Mouse (Mus musculus): ENCODE data around the gene Sorcs2. TPM values are rescaled to one million over a fixed set of nuclear protein-coding genes. Genes with fewer than 3 reads are reported as not detected.

The Sorcs2 gene
- total RNA-seq, 2 experiments from 2014 or later: 1.8 TPM

DNA sequence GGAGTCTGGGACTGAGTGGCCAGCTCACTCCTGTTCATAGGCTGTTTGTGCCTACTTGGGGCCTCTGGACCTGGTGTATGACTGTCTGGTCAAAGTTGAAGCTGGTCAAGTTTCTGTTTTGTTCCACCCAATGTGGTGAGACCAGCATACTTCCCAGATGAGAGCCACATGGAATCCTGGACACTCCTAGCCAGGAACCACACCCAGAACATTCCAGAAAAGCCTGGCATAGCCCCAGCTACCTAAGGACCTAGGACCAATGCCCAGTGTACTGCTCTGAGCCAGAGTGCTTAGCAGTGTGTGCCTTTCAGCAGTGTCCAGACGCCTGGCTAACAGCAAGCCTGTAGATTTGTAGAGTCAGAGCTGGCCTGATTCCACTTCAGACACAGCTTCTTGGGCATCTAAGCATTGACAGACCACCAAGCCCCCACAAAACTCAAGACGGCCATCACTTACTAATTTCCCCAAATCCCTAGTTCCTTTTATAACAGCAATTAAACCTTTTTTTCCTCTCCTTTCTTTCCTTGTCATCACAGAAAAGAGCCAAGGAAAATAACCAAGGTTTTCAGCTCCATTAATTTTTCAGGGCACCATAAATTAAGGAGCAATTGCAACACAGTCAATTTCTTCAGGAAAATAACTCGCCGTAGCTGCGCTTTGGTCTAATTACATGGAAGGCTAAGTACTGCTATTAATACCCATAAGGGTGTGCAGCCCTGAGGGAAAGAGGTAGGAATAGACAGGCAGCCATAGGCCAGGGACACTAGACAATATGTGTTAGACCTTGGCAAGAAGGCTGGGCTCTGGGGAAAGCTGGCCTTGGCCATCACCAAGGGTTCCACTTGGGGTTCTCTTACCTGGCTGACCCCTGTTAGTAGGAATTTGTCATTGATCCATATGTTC is 322.5 kb downstream of the Sorcs2 start:
- DNase-seq (ENCODE audit: low spot score): peak; percentile 63

DNA sequence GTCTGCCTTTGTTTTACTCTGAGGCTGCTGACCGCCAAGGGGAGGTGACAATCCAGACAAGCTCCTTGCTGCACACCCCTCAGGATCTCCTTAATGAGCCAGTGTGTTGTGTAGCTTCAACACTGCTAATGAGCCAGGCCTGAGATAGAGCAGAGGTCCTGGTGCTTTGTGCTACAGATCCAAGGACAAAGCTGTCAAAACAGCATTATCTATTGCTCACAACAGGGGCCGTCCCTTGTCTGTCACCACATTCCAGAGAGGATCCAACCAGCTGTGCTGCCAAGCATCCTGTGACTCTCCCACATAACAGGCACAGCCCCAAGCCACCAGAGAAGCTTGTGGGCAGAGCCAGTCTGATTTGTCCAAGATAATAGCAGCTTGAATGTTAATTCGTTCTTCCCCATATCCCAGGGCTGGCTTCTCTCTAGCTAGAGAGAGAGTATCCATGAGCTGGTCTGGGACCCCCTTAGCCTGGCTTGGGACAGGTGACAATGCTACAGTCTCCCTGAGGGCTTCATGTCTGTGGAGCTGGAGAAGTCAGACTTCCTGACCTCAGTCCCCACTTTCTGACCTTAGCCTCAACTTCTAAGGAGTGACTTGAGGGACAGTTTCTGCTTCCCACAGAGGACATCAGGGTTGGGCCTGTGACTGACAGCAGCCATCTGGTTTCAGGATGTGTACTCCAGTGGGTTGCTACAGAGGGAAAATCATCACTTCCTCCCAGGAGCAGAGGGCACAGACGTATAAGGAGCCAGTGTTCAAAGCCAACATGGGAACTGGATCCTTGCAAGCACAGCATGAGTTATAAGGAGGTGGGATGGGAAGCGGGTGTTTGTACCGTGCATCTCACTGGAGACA is 328.2 kb downstream of the Sorcs2 start:
- DNase-seq (ENCODE audit: low spot score): no peak

DNA sequence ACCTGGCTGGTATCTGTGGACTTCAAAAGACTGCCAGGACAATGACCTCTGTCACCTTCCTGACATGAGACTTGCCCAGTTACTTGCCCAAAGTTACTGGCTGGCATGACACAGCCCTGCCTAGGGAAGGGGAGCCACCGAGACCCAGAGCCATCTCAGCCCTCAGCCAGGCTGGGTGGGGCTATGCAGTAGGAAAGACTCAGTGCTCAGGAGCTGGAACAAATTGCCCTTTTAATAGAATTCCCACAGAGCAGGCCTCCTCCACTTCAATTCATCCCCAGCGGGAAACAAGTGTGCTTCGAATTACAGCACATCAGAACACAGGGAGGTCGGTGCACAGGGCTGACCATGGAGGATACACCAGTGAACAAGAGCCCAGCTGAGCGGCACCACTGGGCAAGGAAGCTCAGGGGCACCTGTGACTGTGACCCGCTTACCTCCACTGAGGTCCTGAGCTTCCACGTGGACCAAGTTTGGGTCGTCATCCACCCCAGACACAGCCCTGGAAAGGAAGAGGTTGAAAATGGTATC is 330.2 kb downstream of the Sorcs2 start:
- no peak for DNase-seq (ENCODE audit: low spot score)

DNA sequence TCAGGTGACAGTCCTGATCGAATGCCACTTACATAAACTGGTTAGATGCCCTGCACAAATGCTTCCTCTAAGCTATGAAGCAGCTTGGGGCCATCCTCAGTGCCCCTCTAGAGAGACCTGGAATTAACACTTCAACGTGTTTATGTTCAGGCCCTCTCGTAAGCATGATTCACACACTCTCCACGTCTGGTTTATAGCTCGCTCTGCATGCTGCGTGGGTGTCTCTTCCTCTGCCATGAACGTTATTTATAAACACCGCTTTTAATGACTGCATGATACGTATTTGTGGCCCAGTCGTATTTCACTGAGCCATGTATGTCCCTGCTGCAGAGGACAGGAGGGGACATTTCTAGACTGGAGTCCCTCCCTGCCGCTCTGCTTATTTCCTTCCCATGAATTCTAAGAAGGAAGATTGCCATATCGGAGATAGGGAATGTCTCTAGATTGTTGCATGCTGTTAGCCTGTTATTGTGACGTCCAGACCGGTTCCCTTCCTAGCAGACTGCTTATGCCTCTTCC is 340.1 kb downstream of the Sorcs2 start:
- no peak for DNase-seq (ENCODE audit: low spot score)

DNA sequence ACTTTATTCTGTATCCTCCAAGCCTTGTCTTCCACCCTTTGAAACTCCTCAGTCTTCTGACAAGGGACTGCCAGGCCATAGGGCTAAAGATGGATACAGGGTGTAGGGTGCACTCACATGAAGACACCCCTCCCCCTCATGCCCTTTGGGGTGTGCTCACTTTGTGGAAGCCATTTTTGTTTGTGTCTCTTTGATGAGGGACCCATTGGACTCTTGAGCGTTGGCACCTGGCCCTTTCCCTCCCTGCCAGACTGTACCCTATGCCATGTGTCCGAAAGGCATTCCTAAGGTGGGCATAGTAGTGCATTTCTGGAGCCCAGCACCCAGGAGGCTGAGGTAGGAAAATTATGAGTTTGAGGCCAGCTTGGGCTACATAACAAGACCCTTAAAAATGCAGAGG is 341.0 kb downstream of the Sorcs2 start:
- no peak for DNase-seq (ENCODE audit: low spot score)

DNA sequence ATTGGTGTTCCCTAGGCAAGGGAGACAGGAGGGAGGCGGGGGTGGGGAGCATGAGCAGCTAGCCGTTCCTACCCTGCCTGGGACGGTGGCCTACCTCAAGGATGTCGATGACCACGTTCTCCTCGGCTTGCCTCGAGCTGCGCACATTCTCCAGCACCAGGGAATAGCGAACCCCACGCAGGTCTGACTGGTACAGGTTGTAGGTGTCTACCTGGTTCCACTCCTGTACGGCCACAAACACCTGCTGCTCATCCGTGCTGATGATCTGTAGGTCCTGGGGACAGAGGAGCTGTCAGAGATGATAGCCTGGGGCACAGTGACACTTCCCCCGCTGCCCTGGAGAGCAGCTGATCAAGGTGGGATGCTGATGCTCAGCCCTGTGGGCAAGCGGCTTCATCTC is 342.1 kb downstream of the Sorcs2 start:
- DNase-seq (ENCODE audit: low spot score): no peak

DNA sequence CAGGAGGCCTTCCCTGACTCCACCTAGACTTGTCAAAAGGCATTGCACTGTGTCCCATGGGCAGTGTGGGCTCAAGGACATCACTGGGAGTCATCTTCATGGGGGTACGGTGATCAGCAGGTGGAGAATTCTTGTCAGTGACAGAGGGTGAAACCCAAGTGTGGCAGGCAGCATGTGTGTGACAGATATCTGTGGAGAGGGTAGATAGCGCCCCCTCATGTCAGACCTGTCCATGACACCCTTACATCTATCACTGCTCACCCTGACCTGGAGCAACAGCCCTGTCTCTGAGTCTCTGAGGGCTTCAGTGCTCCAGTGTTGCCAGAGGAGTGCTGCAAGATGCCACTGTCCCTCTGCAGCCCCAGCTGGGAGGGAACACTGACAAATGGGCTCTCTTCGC is 343.4 kb downstream of the Sorcs2 start:
- no peak for DNase-seq (ENCODE audit: low spot score)

DNA sequence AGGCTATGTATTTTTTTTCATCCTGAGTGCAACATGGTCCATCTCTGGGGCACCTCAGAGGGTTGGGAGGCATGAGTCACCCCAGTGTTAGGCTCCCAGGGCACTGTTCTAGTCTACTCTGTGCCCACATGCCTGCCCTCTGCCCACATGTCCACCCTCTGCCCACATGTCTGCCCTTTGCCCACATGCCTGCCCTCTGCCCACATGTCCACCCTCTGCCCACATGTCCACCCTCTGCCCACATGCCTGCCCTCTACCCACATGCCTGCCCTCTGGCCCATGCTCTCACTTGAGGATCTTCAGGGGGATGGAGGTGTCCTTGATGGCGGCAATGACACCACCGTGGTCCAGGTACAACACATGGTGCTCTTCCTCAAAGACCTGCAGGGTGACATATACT is 354.8 kb downstream of the Sorcs2 start:
- no peak for DNase-seq (ENCODE audit: low spot score)

DNA sequence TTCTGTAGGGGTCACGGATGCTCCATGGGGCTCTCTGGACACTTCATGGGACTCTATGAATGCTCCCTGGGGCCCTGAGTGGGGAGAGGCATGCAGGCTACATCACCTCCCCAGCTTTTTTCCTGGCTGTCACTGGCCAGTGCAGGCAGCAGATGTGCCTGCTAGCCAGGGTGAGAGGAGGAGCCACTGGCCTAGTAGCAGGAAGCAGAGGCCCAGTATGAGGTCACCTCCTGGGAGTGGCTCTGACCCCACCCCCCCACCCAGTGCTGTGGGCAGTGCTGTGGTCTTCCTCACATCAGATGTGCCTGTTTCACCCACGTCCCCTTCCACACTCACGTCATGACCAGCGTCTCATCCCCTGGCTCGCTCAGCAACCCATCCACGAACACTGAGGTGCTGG is 356.2 kb downstream of the Sorcs2 start:
- no peak for DNase-seq (ENCODE audit: low spot score)

DNA sequence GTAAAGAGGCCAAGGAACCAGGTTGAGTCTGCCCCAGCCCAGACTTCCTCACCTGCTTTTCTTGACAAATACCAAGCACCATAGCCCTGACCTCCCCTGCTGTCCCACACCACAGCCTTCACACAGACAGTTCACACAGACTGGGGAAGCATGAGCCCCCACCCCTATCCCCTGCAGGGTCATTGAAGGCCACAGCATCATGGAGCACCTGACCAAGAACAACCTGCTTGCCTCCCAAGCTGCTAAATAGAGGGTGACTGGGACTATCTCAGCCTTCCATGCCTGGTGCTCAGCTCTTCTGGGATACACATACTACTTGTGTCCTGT is 356.7 kb downstream of the Sorcs2 start:
- no peak for DNase-seq (ENCODE audit: low spot score)

DNA sequence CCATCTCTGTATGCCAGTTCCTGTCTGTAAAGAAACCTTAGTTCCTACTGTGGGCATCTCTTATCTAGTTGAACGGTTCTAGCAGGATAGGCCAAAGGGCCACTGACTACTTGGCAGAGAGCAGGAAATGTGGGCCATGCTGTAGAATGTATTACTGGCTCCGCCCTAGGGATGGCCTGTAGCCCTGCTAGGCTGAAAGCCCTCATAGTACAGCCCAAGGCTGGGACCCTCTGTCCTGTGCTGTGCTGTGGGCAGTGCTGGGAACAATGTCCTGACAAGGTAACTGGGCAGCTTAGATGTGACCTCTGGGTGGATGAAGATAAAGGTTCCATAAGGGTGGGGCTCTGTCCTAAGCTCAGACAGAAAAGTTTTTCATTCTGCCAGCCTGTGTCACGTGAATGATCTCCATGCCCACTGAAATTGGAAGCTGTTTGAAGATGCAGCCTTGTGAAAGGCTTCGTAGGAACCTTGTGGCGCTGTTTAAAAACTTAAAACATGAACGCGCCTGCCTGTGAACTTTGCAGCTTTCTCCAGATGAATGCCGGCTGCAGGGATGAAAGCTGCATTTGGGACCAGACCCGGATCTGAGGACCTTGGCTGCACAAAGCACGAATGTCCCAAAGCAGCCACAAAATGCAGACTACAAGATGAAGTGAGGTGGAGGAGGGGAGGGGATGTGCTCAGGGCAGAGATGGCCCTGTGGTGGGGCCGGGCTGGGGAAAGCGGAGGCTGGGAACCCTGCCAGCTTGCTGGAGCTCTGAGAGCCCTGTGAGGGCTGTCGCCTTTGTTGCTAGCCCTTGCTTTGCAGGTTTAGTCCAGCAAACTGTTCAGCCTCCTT is 357.3 kb downstream of the Sorcs2 start:
- DNase-seq (ENCODE audit: low spot score): peak; percentile 15

DNA sequence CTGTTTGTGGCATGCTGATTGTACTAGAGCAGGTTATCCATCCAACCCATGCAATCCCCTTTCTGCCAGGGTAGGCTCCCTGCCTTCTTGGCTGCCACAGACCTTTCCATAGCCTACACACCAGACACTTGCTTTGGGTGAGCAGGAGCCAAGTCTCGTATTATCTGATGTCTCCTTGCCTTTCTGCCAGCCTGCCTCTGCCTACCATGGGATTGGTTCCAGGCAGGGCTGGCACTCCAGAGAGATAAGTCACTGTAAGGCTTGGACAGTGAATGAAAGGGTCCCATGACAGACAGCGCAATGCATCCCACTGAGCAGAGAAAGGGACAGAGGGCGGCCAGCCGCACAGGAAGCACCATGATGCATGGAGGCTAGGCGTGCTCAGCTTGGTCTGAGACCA is 358.3 kb downstream of the Sorcs2 start:
- DNase-seq (ENCODE audit: low spot score): no peak

DNA sequence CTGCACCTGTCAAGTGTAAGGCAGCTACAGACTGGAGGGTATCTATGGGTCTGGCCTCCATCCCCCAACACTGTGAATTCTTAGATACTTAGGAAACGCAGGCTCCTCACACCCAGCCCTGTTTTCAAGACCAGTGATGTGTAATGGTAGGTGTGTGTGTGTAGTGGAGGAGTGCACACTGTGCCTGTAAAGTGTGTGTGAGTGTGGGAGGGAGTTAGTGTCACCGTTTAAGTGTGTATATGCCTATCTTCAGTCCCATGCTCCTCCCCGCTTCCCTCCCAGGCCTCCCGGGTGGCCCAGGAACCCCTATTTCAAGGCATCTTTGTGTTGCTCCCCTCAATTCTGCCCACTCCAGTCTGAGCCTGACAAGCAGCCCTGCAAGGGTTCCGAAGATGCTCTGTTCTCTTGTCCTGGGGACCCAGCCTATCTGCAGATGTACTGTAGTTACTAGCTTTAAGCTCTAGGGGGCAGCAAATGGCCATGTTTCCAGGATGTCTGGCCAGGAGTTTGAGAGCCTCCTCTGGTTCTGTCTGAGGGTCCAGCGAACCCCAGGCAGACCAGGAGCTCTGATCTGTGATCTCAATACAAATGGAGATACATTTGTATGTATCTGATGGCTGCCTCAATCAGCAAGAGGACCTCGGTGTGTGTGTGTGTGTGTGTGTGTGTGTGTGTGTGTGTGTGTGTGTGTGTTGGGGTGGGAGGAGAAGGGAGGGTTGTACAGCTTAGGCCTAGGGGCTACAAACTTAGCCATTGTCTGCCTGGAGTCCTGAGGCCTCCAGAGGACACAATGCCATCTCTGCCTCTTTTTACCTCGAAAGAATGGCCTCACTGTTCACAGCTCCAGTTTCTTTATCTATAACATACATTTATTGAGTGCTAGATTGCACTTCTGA is 364.2 kb downstream of the Sorcs2 start:
- peak; percentile 57 for DNase-seq (ENCODE audit: low spot score)

DNA sequence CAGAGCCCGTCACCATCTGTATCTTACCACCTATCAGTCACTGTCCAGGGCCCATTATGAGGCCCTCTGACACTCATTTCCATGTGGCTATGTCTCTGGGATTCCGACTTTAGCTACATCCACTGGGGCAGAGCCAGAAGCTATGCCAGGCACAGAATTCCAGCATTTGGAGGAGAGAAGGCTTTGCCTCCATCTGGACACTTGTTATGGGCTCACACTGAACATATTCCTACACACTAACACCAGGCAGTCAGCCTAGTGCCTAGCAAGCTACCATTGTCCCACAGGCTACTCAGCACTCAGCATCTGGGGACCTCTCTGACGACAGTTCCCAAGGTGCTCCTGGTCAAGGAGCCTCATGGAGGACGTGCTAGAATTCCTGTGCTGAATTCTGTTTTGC is 372.9 kb downstream of the Sorcs2 start:
- no peak for DNase-seq (ENCODE audit: low spot score)

DNA sequence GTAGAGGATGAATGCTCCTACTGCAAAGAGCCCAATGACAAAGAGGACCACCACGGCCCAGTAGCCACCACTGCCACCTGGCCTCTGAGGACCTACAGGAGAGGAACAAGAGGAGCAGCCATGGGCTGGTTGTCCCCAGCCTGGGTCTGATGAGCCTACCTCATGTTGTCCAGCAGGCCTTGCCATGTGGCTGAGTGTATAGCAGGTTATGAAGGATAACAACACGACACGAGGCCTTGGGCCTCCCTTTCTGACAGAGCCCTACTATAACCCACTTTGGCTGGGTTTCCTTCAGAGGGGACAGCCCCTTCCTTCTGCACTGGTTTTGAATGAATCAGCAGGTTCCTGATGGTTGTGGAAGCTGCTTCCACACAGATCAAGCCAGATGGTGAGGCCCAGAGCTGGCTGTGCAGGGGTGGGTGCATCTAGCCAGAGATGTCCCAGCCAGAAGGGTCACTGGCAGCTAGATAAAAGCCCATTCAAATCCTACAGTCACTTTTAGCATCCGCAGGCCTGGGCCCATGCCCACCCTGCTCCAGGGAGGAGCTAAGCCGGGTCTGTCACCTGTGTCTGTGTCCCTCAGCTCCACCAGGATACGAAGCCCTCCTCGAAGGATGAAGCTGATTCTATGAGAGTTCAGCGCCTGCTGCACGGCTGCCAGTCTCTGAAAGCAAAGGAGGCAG is 373.8 kb downstream of the Sorcs2 start:
- DNase-seq (ENCODE audit: low spot score): no peak

DNA sequence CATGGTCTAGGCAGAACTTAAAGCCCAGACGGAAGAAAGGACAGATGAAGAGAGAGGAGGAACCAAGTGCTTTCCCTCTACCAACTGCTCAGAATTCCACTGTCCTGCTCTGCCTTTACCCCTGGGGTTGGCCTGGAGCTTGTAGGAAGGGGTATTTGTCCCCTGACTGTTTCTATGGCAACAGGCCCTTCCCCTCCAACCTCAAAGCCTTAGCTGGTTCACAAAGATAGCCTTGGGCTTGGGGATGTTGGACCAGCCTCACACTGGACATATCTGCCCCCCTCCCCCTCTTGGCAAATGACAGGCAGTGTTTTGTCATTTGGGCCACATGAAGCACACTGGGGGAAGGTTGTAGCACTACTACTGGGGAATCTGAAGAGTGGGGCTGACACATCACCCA is 375.6 kb downstream of the Sorcs2 start:
- no peak for DNase-seq (ENCODE audit: low spot score)

DNA sequence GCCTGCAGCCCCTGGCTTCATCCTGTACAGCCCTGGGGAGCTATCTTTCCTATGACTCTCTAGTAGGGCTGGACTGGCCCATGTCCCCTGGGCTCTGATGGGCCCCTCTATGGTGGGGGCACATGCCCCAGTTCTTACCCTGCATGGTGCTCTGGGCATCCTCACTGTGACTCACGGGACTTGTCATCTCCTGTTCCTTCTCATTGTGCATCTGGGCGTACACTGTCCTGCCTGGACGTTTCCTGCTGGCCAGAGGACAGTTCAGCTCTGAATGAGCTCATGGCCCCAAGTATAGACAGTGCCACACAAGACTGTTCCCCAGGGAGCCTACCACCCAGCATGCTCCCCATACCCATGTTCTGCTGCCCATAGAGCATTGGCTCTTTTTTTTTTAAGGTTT is 376.8 kb downstream of the Sorcs2 start:
- DNase-seq (ENCODE audit: low spot score): no peak

DNA sequence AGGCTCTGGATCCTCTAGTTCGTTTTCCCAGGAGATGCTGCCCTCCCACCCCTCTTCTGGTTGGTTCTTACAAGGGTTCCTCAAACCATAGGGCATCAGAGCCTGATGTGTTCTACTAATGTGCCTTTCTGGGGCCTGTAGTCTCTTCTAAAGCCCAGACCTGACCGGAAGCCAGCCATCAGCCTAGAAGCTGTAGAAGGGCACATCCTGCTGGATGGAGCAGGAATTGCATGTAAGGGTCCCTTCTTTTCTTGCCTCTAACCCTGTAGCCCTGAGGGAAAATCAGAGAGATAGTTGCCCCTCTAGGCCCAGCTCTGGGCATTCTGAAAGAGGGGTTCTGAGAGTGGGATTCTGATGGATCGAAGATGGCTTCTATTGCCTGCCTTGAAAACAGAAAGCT is 379.6 kb downstream of the Sorcs2 start:
- no peak for DNase-seq (ENCODE audit: low spot score)

DNA sequence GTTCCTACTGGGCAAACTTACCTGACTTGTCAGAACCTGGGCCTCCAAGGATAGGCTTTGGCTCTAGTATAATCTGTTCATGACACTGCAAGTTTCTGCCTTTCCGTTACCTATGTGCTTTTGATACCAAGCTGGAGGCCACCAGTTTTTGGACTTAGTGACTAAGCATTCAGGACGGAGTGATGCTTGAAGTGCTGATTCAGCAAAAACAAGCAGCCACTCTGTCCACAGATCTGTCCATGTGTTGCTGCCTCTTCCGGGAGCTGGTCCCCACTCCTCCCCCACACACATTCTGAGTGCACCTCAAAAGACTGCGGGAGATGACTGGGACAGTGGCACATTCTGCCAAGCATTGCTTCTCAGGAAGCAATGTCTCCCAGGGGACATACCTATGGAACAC is 388.5 kb downstream of the Sorcs2 start:
- DNase-seq (ENCODE audit: low spot score): no peak

DNA sequence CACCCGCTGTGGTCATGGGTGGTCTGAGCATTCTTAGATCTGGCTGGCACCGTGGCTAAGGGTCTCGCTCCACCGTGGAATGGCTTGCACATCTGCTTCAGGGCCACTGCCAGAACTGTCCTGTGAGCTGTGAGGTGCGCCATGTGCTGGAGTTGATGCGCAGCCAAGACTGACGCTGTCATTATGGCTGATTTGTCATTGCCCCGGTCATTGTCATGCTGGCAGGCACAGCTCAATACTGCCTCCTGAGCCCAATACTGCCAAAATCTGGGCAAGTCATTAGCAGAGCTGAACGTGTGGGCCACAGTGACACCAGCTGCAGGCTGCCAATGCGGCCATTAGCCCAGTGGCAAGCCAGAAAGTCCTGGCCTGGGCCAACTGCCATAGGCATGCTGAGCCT is 390.3 kb downstream of the Sorcs2 start:
- DNase-seq (ENCODE audit: low spot score): no peak
